Mouse (Mus musculus) testis, adult 2 months (tissue): Measurements from ENCODE around the gene Speer4f2.

Experiments
- CTCF ChIP-seq: fragments of 200-500 bp; IDR thresholded peaks from 2 replicates; pipeline ENCODE4 v1.5.1; 2012; ENCODE audit warnings: low read depth, mild to moderate bottlenecking, inconsistent platforms, low read length, moderate library complexity; ENCODE audit not compliant: control insufficient read depth, insufficient read depth, insufficient replicate concordance
- POLR2A ChIP-seq: fragments of 200-500 bp; IDR thresholded peaks from 2 replicates; pipeline ENCODE4 v1.6.1; 2012; ENCODE audit warnings: low read depth, mild to moderate bottlenecking, inconsistent platforms, low read length, moderate library complexity; ENCODE audit not compliant: control insufficient read depth

DNA sequence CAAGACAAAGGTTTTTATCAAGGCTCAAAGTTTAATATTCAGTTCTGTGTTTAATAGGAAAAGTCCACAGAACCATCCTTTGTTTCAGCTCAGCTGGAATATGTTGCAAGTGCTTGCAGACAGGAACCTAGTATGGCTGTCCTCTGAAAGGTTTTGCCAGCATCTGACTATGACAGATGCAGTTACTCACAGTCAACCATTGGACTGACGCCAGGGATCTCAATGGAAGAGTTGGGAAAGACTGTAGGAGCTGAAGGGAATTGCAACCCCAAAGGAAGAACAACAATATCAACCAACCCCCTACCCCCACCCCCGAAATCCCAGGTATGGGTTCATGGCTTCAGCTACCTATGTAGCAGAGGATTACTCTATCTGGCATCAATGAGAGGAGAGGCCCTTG, 44.2 kb downstream of the Speer4f2 start:
- no peak for TF ChIP-seq POLR2A
- no peak for TF ChIP-seq CTCF
